Mouse (Mus musculus): ENCODE data around the gene Smo.

- TF ChIP-seq POLR2A (IDR thresholded peaks at IDR 0.05; ENCODE audit: control insufficient read depth, low read depth, low read length) (no peak), CTCF (IDR thresholded peaks at IDR 0.05; ENCODE audit: control insufficient read depth, insufficient read depth, insufficient replicate concordance, low read depth, low read length) (no peak)
These were observed 49.4 kb upstream of the Smo start for GRCm38 (mm10) chr6:29685952-29686351.

All from testis, adult 2 months (tissue).